Mouse (Mus musculus): ENCODE results near the gene Blvra.

DNA sequence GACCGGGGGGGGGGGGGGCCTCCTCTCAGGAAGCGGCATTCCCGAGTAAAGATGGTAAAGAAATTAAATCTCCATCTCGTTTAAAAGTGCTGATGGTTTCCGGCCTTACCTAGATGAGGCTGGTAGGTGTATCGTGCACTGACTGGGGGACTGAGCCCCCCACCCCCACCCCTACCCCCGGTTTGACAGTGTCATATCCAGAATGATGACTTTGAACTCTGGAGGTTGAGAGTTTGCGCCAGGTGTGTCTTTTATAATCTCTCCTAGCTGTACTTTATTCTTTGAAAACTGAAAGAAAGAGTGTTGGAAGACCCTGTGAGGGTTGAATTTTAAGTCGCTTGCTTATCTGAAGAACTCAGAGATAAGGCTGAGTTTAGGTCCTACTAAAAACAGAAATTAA is 414 bp downstream of the Blvra start:
- TF ChIP-seq TCF3 (IDR thresholded peaks at IDR 0.05; ENCODE audit: insufficient read length, low read depth), result no peak
- TF ChIP-seq MAX (IDR thresholded peaks at IDR 0.05; ENCODE audit: low read depth), result no peak
- TF ChIP-seq E2F4 (IDR thresholded peaks at IDR 0.05; ENCODE audit: insufficient read depth), result no peak
- no peak for TF ChIP-seq SRF (IDR thresholded peaks at IDR 0.05; ENCODE audit: control insufficient read depth, insufficient read length, low read depth)
- TF ChIP-seq POLR2A (IDR thresholded peaks at IDR 0.05; ENCODE audit: insufficient read length, low read depth), result no peak

Measured in myocyte (in vitro differentiated cells).